Mouse (Mus musculus): ENCODE results near the gene Rpsa. TPM values are rescaled to one million over a fixed set of nuclear protein-coding genes. Genes with fewer than 3 reads are reported as not detected.

Gene Rpsa
- total and polyA plus RNA-seq, 3 experiments: 3,563 to 4,053 (median 3,991) TPM

GRCm38 (mm10) chr9:120151152-120151551, 23.7 kb downstream of the Rpsa start:
- H3K27me3 ChIP-seq (replicated peaks): peaks cover 26% of the 10 kb centered on the region
- H3K9me3 ChIP-seq (replicated peaks; ENCODE audit: low read length): no peaks in the 10 kb centered on the region
- peaks cover 5 to 16% of the 10 kb centered on the region in 2 experiments; a peak in 2 of 4 replicates for H3K4me1 ChIP-seq (ENCODE audit: control insufficient read depth in 1 of 2, insufficient read depth in 2 of 2)
- H3K4me3 ChIP-seq (replicated peaks in 1 of 3; ENCODE audit: low read depth in 2 of 3, low read length in 2 of 3, poor library complexity in 1 of 3): no peak overlapping the region
- TF ChIP-seq BHLHE40 (IDR thresholded peaks at IDR 0.05; ENCODE audit: low read depth, low read length): no peak
- TF ChIP-seq MAZ (IDR thresholded peaks at IDR 0.05; ENCODE audit: low read depth, low read length): no peak
- no peak for TF ChIP-seq NRF1 (IDR thresholded peaks at IDR 0.05; ENCODE audit: low read depth, low read length)
- no peak for TF ChIP-seq RCOR1 (conservative IDR thresholded peaks at IDR 0.05; ENCODE audit: low read depth, low read length)
- no peak for TF ChIP-seq NELFE (IDR thresholded peaks at IDR 0.05; ENCODE audit: low read depth, low read length)
- TF ChIP-seq ZC3H11A (IDR thresholded peaks at IDR 0.05; ENCODE audit: low read depth, low read length): no peak
- no peak for TF ChIP-seq TBP (conservative IDR thresholded peaks at IDR 0.05; ENCODE audit: low read depth, low read length)
- no peak for TF ChIP-seq EP300 (IDR thresholded peaks at IDR 0.05; ENCODE audit: low read length)
- no peak for TF ChIP-seq MAX (IDR thresholded peaks at IDR 0.05; ENCODE audit: low read length)
- no peak for TF ChIP-seq UBTF (IDR thresholded peaks at IDR 0.05; ENCODE audit: low read depth, low read length)
- TF ChIP-seq PAX5 (IDR thresholded peaks at IDR 0.05; ENCODE audit: low read length): no peak
- TF ChIP-seq CHD1 (IDR thresholded peaks at IDR 0.05; ENCODE audit: low read depth, low read length): no peak
- in situ Hi-C loops (cut with MboI; ENCODE audit: low pct_ligation_motif_present, low pct_unique_long_range_greater_than_20kb, low sequenced_read_pairs): no loop called here
- no peak for DNase-seq (ENCODE audit: extremely low read depth)
- H3K79me2 ChIP-seq (replicated peaks; ENCODE audit: control insufficient read depth, extremely low read depth, insufficient read depth, poor library complexity, severe bottlenecking): no peaks in the 10 kb centered on the region
- no peaks in the 10 kb centered on the region for H3K36me3 ChIP-seq (replicated peaks in 1 of 2; ENCODE audit: control insufficient read depth in 1 of 2, insufficient read depth in 1 of 2, low read length in 1 of 2)
- dilution Hi-C loops (cut with MboI; ENCODE audit: extremely low pct_ligation_motif_present, extremely low pct_unique_long_range_greater_than_20kb, low sequenced_read_pairs): no loop called here
- H3K27ac ChIP-seq (ENCODE audit: insufficient read depth, low read depth): no peak overlapping the region
- no peak overlapping the region for H3K9ac ChIP-seq (ENCODE audit: insufficient read depth, low read depth)
- no peak overlapping the region for H3K4me2 ChIP-seq (ENCODE audit: insufficient read depth, low read depth, poor library complexity, severe bottlenecking)

- Histone ChIP-seq H3K9ac (ENCODE audit: insufficient read depth, low read depth) (no peak overlapping the region), H3K27ac (ENCODE audit: insufficient read depth, low read depth) (no peak overlapping the region), H3K9me3 (replicated peaks; ENCODE audit: low read length) (no peaks in the 10 kb centered on the region), H3K79me2 (replicated peaks; ENCODE audit: control insufficient read depth, extremely low read depth, insufficient read depth, poor library complexity, severe bottlenecking) (no peaks in the 10 kb centered on the region), H3K4me1 (ENCODE audit: control insufficient read depth in 1 of 2, insufficient read depth in 2 of 2) (peaks cover 5 to 16% of the 10 kb centered on the region in 2 experiments; a peak in 2 of 4 replicates), H3K4me2 (ENCODE audit: insufficient read depth, low read depth, poor library complexity, severe bottlenecking) (no peak overlapping the region), H3K27me3 (replicated peaks) (peaks cover 26% of the 10 kb centered on the region), H3K36me3 (replicated peaks in 1 of 2; ENCODE audit: control insufficient read depth in 1 of 2, insufficient read depth in 1 of 2, low read length in 1 of 2) (no peaks in the 10 kb centered on the region), H3K4me3 (replicated peaks in 1 of 3; ENCODE audit: low read depth in 2 of 3, low read length in 2 of 3, poor library complexity in 1 of 3) (no peak overlapping the region)
- in situ Hi-C loops (cut with MboI; ENCODE audit: low pct_ligation_motif_present, low pct_unique_long_range_greater_than_20kb, low sequenced_read_pairs): no loop called here
- DNase-seq (ENCODE audit: extremely low read depth): no peak
- TF ChIP-seq MXI1 (IDR thresholded peaks at IDR 0.05; ENCODE audit: low read depth, low read length) (no peak), EP300 (IDR thresholded peaks at IDR 0.05; ENCODE audit: low read length) (no peak), TBP (conservative IDR thresholded peaks at IDR 0.05; ENCODE audit: low read depth, low read length) (no peak)
- dilution Hi-C loops (cut with MboI; ENCODE audit: extremely low pct_ligation_motif_present, extremely low pct_unique_long_range_greater_than_20kb, low sequenced_read_pairs): no loop called here
These were observed 24.5 kb downstream of the Rpsa start for GRCm38 (mm10) chr9:120151906-120152399.

- Histone ChIP-seq H3K79me2 (replicated peaks; ENCODE audit: control insufficient read depth, extremely low read depth, insufficient read depth, poor library complexity, severe bottlenecking) (no peaks in the 10 kb centered on the region), H3K9me3 (replicated peaks; ENCODE audit: low read length) (no peaks in the 10 kb centered on the region), H3K4me1 (ENCODE audit: control insufficient read depth in 1 of 2, insufficient read depth in 2 of 2) (peaks cover 8 to 16% of the 10 kb centered on the region in 2 experiments; a peak in 3 of 4 replicates), H3K4me3 (replicated peaks in 1 of 3; ENCODE audit: low read depth in 2 of 3, low read length in 2 of 3, poor library complexity in 1 of 3) (no peak overlapping the region), H3K9ac (ENCODE audit: insufficient read depth, low read depth) (no peak overlapping the region), H3K36me3 (replicated peaks in 1 of 2; ENCODE audit: control insufficient read depth in 1 of 2, insufficient read depth in 1 of 2, low read length in 1 of 2) (no peaks in the 10 kb centered on the region), H3K27ac (ENCODE audit: insufficient read depth, low read depth) (no peak overlapping the region), H3K4me2 (ENCODE audit: insufficient read depth, low read depth, poor library complexity, severe bottlenecking) (no peak overlapping the region), H3K27me3 (replicated peaks) (no peaks in the 10 kb centered on the region)
- in situ Hi-C loops (cut with MboI; ENCODE audit: low pct_ligation_motif_present, low pct_unique_long_range_greater_than_20kb, low sequenced_read_pairs) (no loop called here), dilution Hi-C loops (cut with MboI; ENCODE audit: extremely low pct_ligation_motif_present, extremely low pct_unique_long_range_greater_than_20kb, low sequenced_read_pairs) (no loop called here)
- no peak for DNase-seq (ENCODE audit: extremely low read depth)
- no peak for TF ChIP-seq ZMIZ1 (IDR thresholded peaks at IDR 0.05; ENCODE audit: low read depth, low read length)
- TF ChIP-seq IRF4 (IDR thresholded peaks at IDR 0.05; ENCODE audit: low read depth, low read length): no peak
- no peak for TF ChIP-seq JUND (conservative IDR thresholded peaks at IDR 0.05; ENCODE audit: low read depth, low read length)
- no peak for TF ChIP-seq MAX (IDR thresholded peaks at IDR 0.05; ENCODE audit: low read length)
- TF ChIP-seq MAFK (IDR thresholded peaks at IDR 0.05; ENCODE audit: insufficient replicate concordance, low read length): no peak
These were observed 30.6 kb downstream of the Rpsa start for GRCm38 (mm10) chr9:120158047-120158446.
